Mouse (Mus musculus) MEL (cell line): ENCODE measurements at regions not wholly inside any gene's neighbourhood (a gene's known extent, or its start where the extent isn't known, plus 50 kb on each side); places are given as distances from the start of the nearest gene placed in this dataset.

ENCODE experiments used
- DNase-seq: peaks from one replicate; pipeline ENCODE4 v3.0.0; 2011; ENCODE audit warnings: low read depth, low spot score
- H3K27ac ChIP-seq: 2 replicates; pipeline ENCODE4 v1.5.1; 2012; ENCODE audit warnings: low read depth, mild to moderate bottlenecking, control low read depth, low read length, moderate library complexity; ENCODE audit not compliant: control insufficient read depth
- H3K27me3 ChIP-seq, 2 experiments: fragments of 150-350 bp in 1 of 2; sonication (generic) in 1 of 2; 2 replicates each; pipeline ENCODE4 v1.6.1; 2012; ENCODE audit warnings: low read length in 2 of 2, mild to moderate bottlenecking in 2 of 2, improper control_type of control experiment in 1 of 2, moderate library complexity in 1 of 2; ENCODE audit not compliant: insufficient read depth in 2 of 2, control insufficient read depth in 1 of 2
- H3K36me3 ChIP-seq, 2 experiments: 2 replicates each; pipeline ENCODE4 v1.6.1; 2012 to 2014; ENCODE audit warnings: low read length in 2 of 2, improper control_type of control experiment in 1 of 2, inconsistent platforms in 1 of 2, mild to moderate bottlenecking in 1 of 2; ENCODE audit not compliant: insufficient read depth in 2 of 2, control insufficient read depth in 1 of 2
- H3K4me1 ChIP-seq, 2 experiments: fragments of 150-350 bp in 1 of 2; sonication (generic) in 1 of 2; 2 replicates each; pipeline ENCODE4 v1.6.1; 2012; ENCODE audit warnings: low read length in 2 of 2, improper control_type of control experiment in 1 of 2, mild to moderate bottlenecking in 1 of 2; ENCODE audit not compliant: insufficient read depth in 2 of 2, control insufficient read depth in 1 of 2
- H3K4me3 ChIP-seq, 2 experiments: fragments of 150-350 bp in 1 of 2; sonication (generic) in 1 of 2; 2 replicates each; pipeline ENCODE4 v1.5.1; 2012; ENCODE audit warnings: low read depth in 2 of 2, low read length in 2 of 2, mild to moderate bottlenecking in 2 of 2, moderate library complexity in 2 of 2, control low read depth in 1 of 2, improper control_type of control experiment in 1 of 2; ENCODE audit not compliant: control insufficient read depth in 1 of 2, insufficient read depth in 1 of 2
- H3K79me2 ChIP-seq: 2 replicates; pipeline ENCODE4 v1.6.1; 2012; ENCODE audit warnings: mild to moderate bottlenecking, low read length, moderate library complexity; ENCODE audit not compliant: control insufficient read depth, poor library complexity, insufficient read depth
- H3K9ac ChIP-seq: 2 replicates; pipeline ENCODE4 v1.6.1; 2012; ENCODE audit warnings: low read depth, mild to moderate bottlenecking, control low read depth, low read length, moderate library complexity; ENCODE audit not compliant: control insufficient read depth, poor library complexity, severe bottlenecking
- H3K9me3 ChIP-seq: fragments of 150-350 bp; sonication (generic); replicated peaks from 2 replicates; pipeline ENCODE4 v1.6.1; 2012; ENCODE audit warnings: mild to moderate bottlenecking, low read length, improper control_type of control experiment, moderate library complexity; ENCODE audit not compliant: insufficient read depth
- CHD1 ChIP-seq: IDR thresholded peaks from 2 replicates; pipeline ENCODE4 v1.6.1; 2012; ENCODE audit warnings: low read depth, mild to moderate bottlenecking, inconsistent platforms, low read length, improper control_type of control experiment
- CTCF ChIP-seq, 3 experiments: IDR thresholded peaks in 2 of 3; conservative IDR thresholded peaks in 1 of 3; 2 replicates each; pipeline ENCODE4 v1.5.1; 2011 to 2012; ENCODE audit warnings: low read length in 3 of 3, low read depth in 2 of 3, mild to moderate bottlenecking in 2 of 3, improper control_type of control experiment in 1 of 3, inconsistent platforms in 1 of 3, mixed read lengths in 1 of 3, moderate library complexity in 1 of 3; ENCODE audit not compliant: control insufficient read depth in 1 of 3, insufficient read depth in 1 of 3, poor library complexity in 1 of 3, severe bottlenecking in 1 of 3
- E2F4 ChIP-seq: IDR thresholded peaks from 2 replicates; pipeline ENCODE4 v1.6.1; 2011; ENCODE audit warnings: low read depth, low read length, improper control_type of control experiment, borderline replicate concordance
- ELF1 ChIP-seq: IDR thresholded peaks from 2 replicates; pipeline ENCODE4 v1.6.1; 2014; ENCODE audit warnings: low read depth, mild to moderate bottlenecking, inconsistent platforms, low read length, improper control_type of control experiment, moderate library complexity
- GATA1 ChIP-seq: IDR thresholded peaks from 2 replicates; pipeline ENCODE4 v1.6.1; 2011; ENCODE audit warnings: low read depth, low read length, improper control_type of control experiment
- KAT2A ChIP-seq: conservative IDR thresholded peaks from 2 replicates; pipeline ENCODE4 v1.6.1; 2012; ENCODE audit warnings: low read depth, low read length, improper control_type of control experiment, inconsistent platforms
- MAX ChIP-seq: IDR thresholded peaks from 2 replicates; pipeline ENCODE4 v1.6.1; 2011; ENCODE audit warnings: low read length, improper control_type of control experiment
- MAZ ChIP-seq: IDR thresholded peaks from 2 replicates; pipeline ENCODE4 v1.6.1; 2012; ENCODE audit warnings: low read depth, mild to moderate bottlenecking, inconsistent platforms, low read length, improper control_type of control experiment
- MYB ChIP-seq: IDR thresholded peaks from 2 replicates; pipeline ENCODE4 v1.6.1; 2011; ENCODE audit warnings: mild to moderate bottlenecking, low read depth, low read length, improper control_type of control experiment
- MYC ChIP-seq: IDR thresholded peaks from 2 replicates; pipeline ENCODE4 v1.6.1; 2011; ENCODE audit warnings: low read depth, mild to moderate bottlenecking, low read length, improper control_type of control experiment, moderate library complexity
- NRF1 ChIP-seq: IDR thresholded peaks from 2 replicates; pipeline ENCODE4 v1.6.1; 2014; ENCODE audit warnings: low read depth, mild to moderate bottlenecking, inconsistent platforms, low read length, improper control_type of control experiment, moderate library complexity; ENCODE audit not compliant: poor library complexity, insufficient read depth, severe bottlenecking
- POLR2A ChIP-seq, 2 experiments: IDR thresholded peaks; 2 replicates each; pipeline ENCODE4 v1.6.1; 2011 to 2012; ENCODE audit warnings: low read length in 2 of 2, mild to moderate bottlenecking in 2 of 2, control low read depth in 1 of 2, improper control_type of control experiment in 1 of 2, low read depth in 1 of 2, moderate library complexity in 1 of 2; ENCODE audit not compliant: control insufficient read depth in 1 of 2, insufficient read depth in 1 of 2, poor library complexity in 1 of 2
- SMC3 ChIP-seq: IDR thresholded peaks from 2 replicates; pipeline ENCODE4 v1.6.1; 2011; ENCODE audit warnings: low read depth, low read length, improper control_type of control experiment
- TAL1 ChIP-seq: IDR thresholded peaks from 2 replicates; pipeline ENCODE4 v1.6.1; 2012; ENCODE audit warnings: mild to moderate bottlenecking, inconsistent platforms, low read length, moderate library complexity, mixed read lengths
- TBP ChIP-seq: IDR thresholded peaks from 2 replicates; pipeline ENCODE4 v1.8.0; 2011; ENCODE audit warnings: low read depth, low read length, improper control_type of control experiment
- TCF12 ChIP-seq: IDR thresholded peaks from 2 replicates; pipeline ENCODE4 v1.6.1; 2014; ENCODE audit warnings: low read depth, mild to moderate bottlenecking, inconsistent platforms, low read length, improper control_type of control experiment, moderate library complexity
- ZC3H11A ChIP-seq: IDR thresholded peaks from 2 replicates; pipeline ENCODE4 v1.6.1; 2012; ENCODE audit warnings: low read depth, mild to moderate bottlenecking, inconsistent platforms, low read length, improper control_type of control experiment
- ZKSCAN1 ChIP-seq: IDR thresholded peaks from 2 replicates; pipeline ENCODE4 v1.6.1; 2012; ENCODE audit warnings: low read depth, mild to moderate bottlenecking, inconsistent platforms, low read length, improper control_type of control experiment, moderate library complexity
- ZMIZ1 ChIP-seq: IDR thresholded peaks from 2 replicates; pipeline ENCODE4 v1.6.1; 2012; ENCODE audit warnings: low read depth, mild to moderate bottlenecking, inconsistent platforms, low read length, improper control_type of control experiment, moderate library complexity

DNA sequence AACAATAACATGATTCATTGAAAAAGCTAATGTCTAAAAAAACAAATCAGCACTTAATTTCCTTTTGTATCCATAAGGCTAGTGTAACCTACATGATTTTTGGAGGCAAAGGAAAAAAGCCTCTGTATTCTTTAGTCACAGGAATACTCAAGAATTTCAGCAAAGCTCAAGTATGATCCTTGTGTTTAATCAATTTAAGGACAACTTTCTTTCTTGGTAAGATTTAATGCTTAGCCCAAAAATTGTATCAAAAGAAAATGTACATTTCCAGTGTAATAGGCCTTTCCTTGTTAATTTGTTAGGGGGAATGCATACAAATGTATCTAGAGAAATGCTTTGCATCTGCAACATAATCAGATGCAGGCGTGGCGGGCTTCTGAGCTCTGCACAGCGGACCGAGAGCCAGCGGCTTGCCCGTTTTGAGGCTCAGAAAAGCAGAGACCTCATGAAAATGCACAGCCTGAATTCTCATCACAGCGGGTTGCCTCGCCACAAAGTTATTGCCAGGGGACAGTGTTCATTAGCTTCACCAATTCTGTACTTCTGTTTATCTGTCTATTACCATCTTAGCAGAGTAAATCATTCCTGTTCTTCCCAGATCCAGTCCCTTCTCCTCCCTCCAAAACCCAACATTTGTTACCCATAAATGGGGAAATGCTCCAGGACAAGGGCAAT lies 133.2 kb upstream of the Kiz start:
- TF ChIP-seq MAX = no peak
- TF ChIP-seq CTCF (IDR thresholded peaks at IDR 0.05 in 2 of 3, conservative IDR thresholded peaks at IDR 0.05 in 1 of 3; ENCODE audit: control insufficient read depth in 1 of 3, insufficient read depth in 1 of 3, low read depth in 2 of 3, low read length in 3 of 3, poor library complexity in 1 of 3, severe bottlenecking in 1 of 3) = no peak
- no peak for TF ChIP-seq KAT2A
- TF ChIP-seq SMC3 = no peak
- TF ChIP-seq TAL1 = no peak
- TF ChIP-seq POLR2A (IDR thresholded peaks at IDR 0.05; ENCODE audit: control insufficient read depth in 1 of 2, insufficient read depth in 1 of 2, low read depth in 1 of 2, low read length in 2 of 2, poor library complexity in 1 of 2) = no peak
- TF ChIP-seq MYC = no peak
- TF ChIP-seq TCF12 = no peak
- TF ChIP-seq TBP = no peak
- no peak for TF ChIP-seq ZC3H11A
- no peak for TF ChIP-seq NRF1
- no peak for TF ChIP-seq GATA1
- TF ChIP-seq ZMIZ1 = no peak
- Histone ChIP-seq H3K79me2 (no peaks in the 10 kb centered on the region), H3K9me3 (no peaks in the 10 kb centered on the region), H3K9ac (no peak overlapping the region), H3K4me1 (no peaks in the 10 kb centered on the region), H3K27me3 (no peaks in the 10 kb centered on the region), H3K4me3 (no peak overlapping the region), H3K27ac (no peak overlapping the region), H3K36me3 (no peaks in the 10 kb centered on the region)
- DNase-seq = no peak

GRCm38 (mm10) chr2:146723172-146723571 lies 132.5 kb upstream of the Kiz start:
- no peak overlapping the region for H3K27ac ChIP-seq
- TF ChIP-seq ZC3H11A = no peak
- no peak for TF ChIP-seq ELF1
- no peak for TF ChIP-seq ZKSCAN1
- TF ChIP-seq CHD1 = no peak
- TF ChIP-seq E2F4 = no peak
- no peak for TF ChIP-seq SMC3
- no peak for TF ChIP-seq MYB
- no peak for TF ChIP-seq MAZ

More at GRCm38 (mm10) chr2:146723172-146723571, 132.5 kb upstream of the Kiz start:
- DNase-seq = no peak
- H3K4me1 ChIP-seq = no peaks in the 10 kb centered on the region
- H3K36me3 ChIP-seq = peaks cover 0 to 4% of the 10 kb centered on the region in 2 experiments; a peak in 2 of 4 replicates
- no peaks in the 10 kb centered on the region for H3K9me3 ChIP-seq
- H3K9ac ChIP-seq = no peak overlapping the region
- no peaks in the 10 kb centered on the region for H3K27me3 ChIP-seq
- H3K4me3 ChIP-seq = no peak overlapping the region
- H3K79me2 ChIP-seq = no peaks in the 10 kb centered on the region
